Mouse (Mus musculus): ENCODE results near the gene Sirt6. TPM values are rescaled to one million over a fixed set of nuclear protein-coding genes. Genes with fewer than 3 reads are reported as not detected.
A peak's percentile ranks its signal among the peaks of the same experiment; 100 is the strongest.
"Not testable (repeated sequence)": the region's sequence is repeated elsewhere in the genome, so short reads cannot be mapped to it uniquely, and the experiment has no call there.

Sirt6 gene
- polyA plus RNA-seq, 1 experiment from 2014 or later = 55.5 TPM

- Histone ChIP-seq H3K4me3 (peak overlapping the region; percentile 75), H3K4me2 (replicated peaks) (peak overlapping the region; percentile 89), H3K27ac (no peak overlapping the region), H3K36me3 (no peaks in the 10 kb centered on the region), H3K4me1 (peaks cover 12% of the 10 kb centered on the region), H3K9me3 (no peaks in the 10 kb centered on the region), H3K9ac (peak overlapping the region; percentile 94), H3K27me3 (no peaks in the 10 kb centered on the region)
- ATAC-seq (ENCODE audit: insufficient number of reproducible peaks, insufficient read depth, low FRiP score, low TSS enrichment) = no peak
- WGBS = 75% methylated on average over 8 of the region's 8 CpGs
Measured at GRCm38 (mm10) chr10:81641978-81642647, 14.5 kb upstream of the Sirt6 start.

- H3K4me2 ChIP-seq (replicated peaks) = no peak overlapping the region
- H3K9me3 ChIP-seq = no peaks in the 10 kb centered on the region
- no peak overlapping the region for H3K27ac ChIP-seq
- no peaks in the 10 kb centered on the region for H3K36me3 ChIP-seq
- no peak for ATAC-seq (ENCODE audit: insufficient number of reproducible peaks, insufficient read depth, low FRiP score, low TSS enrichment)
- peaks cover 12% of the 10 kb centered on the region for H3K4me1 ChIP-seq
- no peak overlapping the region for H3K9ac ChIP-seq
- no peaks in the 10 kb centered on the region for H3K27me3 ChIP-seq
- no peak overlapping the region for H3K4me3 ChIP-seq
- 95% methylated on average over 2 of the region's 2 CpGs for WGBS
Measured at GRCm38 (mm10) chr10:81641566-81641965, 14.0 kb upstream of the Sirt6 start.

GRCm38 (mm10) chr10:81640825-81641224, 13.2 kb upstream of the Sirt6 start:
- H3K9ac ChIP-seq; H3K27me3 ChIP-seq; H3K4me2 ChIP-seq (replicated peaks); H3K4me3 ChIP-seq; H3K36me3 ChIP-seq; H3K9me3 ChIP-seq; H3K27ac ChIP-seq; ATAC-seq (ENCODE audit: insufficient number of reproducible peaks, insufficient read depth, low FRiP score, low TSS enrichment): not testable (repeated sequence)
- peaks cover 12% of the 10 kb centered on the region for H3K4me1 ChIP-seq
- 45% methylated on average over 4 of the region's 4 CpGs for WGBS

GRCm38 (mm10) chr10:81638101-81638500, 10.5 kb upstream of the Sirt6 start:
- Histone ChIP-seq H3K4me2 (replicated peaks) (no peak overlapping the region), H3K9ac (no peak overlapping the region), H3K4me3 (no peak overlapping the region), H3K9me3 (no peaks in the 10 kb centered on the region), H3K36me3 (no peaks in the 10 kb centered on the region), H3K27me3 (0 out of 2 replicates have a peak, but pooled peaks cover 4% of the 10 kb centered on the region), H3K27ac (no peak overlapping the region), H3K4me1 (peaks cover 15% of the 10 kb centered on the region)
- WGBS = 75% methylated on average over 6 of the region's 6 CpGs
- no peak for ATAC-seq (ENCODE audit: insufficient number of reproducible peaks, insufficient read depth, low FRiP score, low TSS enrichment)

- Histone ChIP-seq H3K4me1 (0 out of 2 replicates have a peak, but pooled peaks cover 3% of the 10 kb centered on the region), H3K27me3 (0 out of 2 replicates have a peak, but pooled peaks cover 4% of the 10 kb centered on the region), H3K36me3 (no peaks in the 10 kb centered on the region), H3K4me2 (replicated peaks) (no peak overlapping the region), H3K9ac (no peak overlapping the region), H3K9me3 (no peaks in the 10 kb centered on the region), H3K27ac (no peak overlapping the region), H3K4me3 (no peak overlapping the region)
- 17% methylated on average over 8 of the region's 8 CpGs for WGBS
- no peak for ATAC-seq (ENCODE audit: insufficient number of reproducible peaks, insufficient read depth, low FRiP score, low TSS enrichment)
Measured at GRCm38 (mm10) chr10:81636338-81636737, 8.7 kb upstream of the Sirt6 start.

GRCm38 (mm10) chr10:81633253-81634099, 5.9 kb upstream of the Sirt6 start:
- ATAC-seq (ENCODE audit: insufficient number of reproducible peaks, insufficient read depth, low FRiP score, low TSS enrichment) = peak; percentile 87
- Histone ChIP-seq H3K9ac (peak overlapping the region; percentile 55), H3K4me3 (peak overlapping the region; percentile 50), H3K36me3 (no peaks in the 10 kb centered on the region), H3K4me1 (0 out of 2 replicates have a peak, but pooled peaks cover 3% of the 10 kb centered on the region), H3K4me2 (replicated peaks) (peak overlapping the region; percentile 70), H3K9me3 (no peaks in the 10 kb centered on the region), H3K27me3 (0 out of 2 replicates have a peak, but pooled peaks cover 4% of the 10 kb centered on the region), H3K27ac (peak overlapping the region; percentile 71)
- 3% methylated on average over 37 of the region's 37 CpGs for WGBS

GRCm38 (mm10) chr10:81628390-81628789, 793 bp upstream of the Sirt6 start, which contains the start of gene Ankrd24:
Gene Ankrd24 (plus strand): TSS chr10:81628540.
- Histone ChIP-seq H3K4me3 (peak within 1 kb of the TSS; percentile 71), H3K36me3 (peaks cover 26% of the 10 kb centered on the region), H3K27me3 (no peaks in the 10 kb centered on the region), H3K9ac (peak within 1 kb of the TSS; percentile 72), H3K4me1 (peaks cover 17% of the 10 kb centered on the region), H3K27ac (peak within 1 kb of the TSS; percentile 93), H3K9me3 (no peaks in the 10 kb centered on the region), H3K4me2 (replicated peaks) (peak within 1 kb of the TSS; percentile 61)
- 72% methylated on average over 16 of the region's 16 CpGs for WGBS
- no peak for ATAC-seq (ENCODE audit: insufficient number of reproducible peaks, insufficient read depth, low FRiP score, low TSS enrichment)

- Histone ChIP-seq H3K4me2 (replicated peaks) (peak overlapping the region; percentile 61), H3K9ac (peak overlapping the region; percentile 72), H3K36me3 (peaks cover 29% of the 10 kb centered on the region), H3K9me3 (no peaks in the 10 kb centered on the region), H3K27me3 (no peaks in the 10 kb centered on the region), H3K4me3 (peak overlapping the region; percentile 71), H3K4me1 (peaks cover 17% of the 10 kb centered on the region), H3K27ac (peak overlapping the region; percentile 93)
- WGBS = 60% methylated on average over 7 of the region's 7 CpGs
- no peak for ATAC-seq (ENCODE audit: insufficient number of reproducible peaks, insufficient read depth, low FRiP score, low TSS enrichment)
Measured at GRCm38 (mm10) chr10:81627836-81628220, 231 bp upstream of the Sirt6 start.

GRCm38 (mm10) chr10:81626101-81626993, 1.2 kb downstream of the Sirt6 start:
- Histone ChIP-seq H3K4me3 (peak overlapping the region; percentile 71), H3K9me3 (no peaks in the 10 kb centered on the region), H3K4me1 (peaks cover 17% of the 10 kb centered on the region), H3K36me3 (peaks cover 42% of the 10 kb centered on the region), H3K27me3 (no peaks in the 10 kb centered on the region), H3K9ac (peak overlapping the region; percentile 72), H3K4me2 (replicated peaks) (peak overlapping the region; percentile 61), H3K27ac (peak overlapping the region; percentile 93; the same call in 1 of the 2 replicates)
- WGBS = 91% methylated on average over 22 of the region's 22 CpGs
- ATAC-seq (ENCODE audit: insufficient number of reproducible peaks, insufficient read depth, low FRiP score, low TSS enrichment) = 0 out of 2 replicates have a peak, but pooled peaks have one; percentile 1

- Histone ChIP-seq H3K4me3 (no peak overlapping the region), H3K9me3 (no peaks in the 10 kb centered on the region), H3K9ac (no peak overlapping the region), H3K36me3 (peaks cover 44% of the 10 kb centered on the region), H3K27me3 (no peaks in the 10 kb centered on the region), H3K4me1 (peaks cover 16% of the 10 kb centered on the region), H3K27ac (no peak overlapping the region), H3K4me2 (replicated peaks) (no peak overlapping the region)
- 61% methylated on average over 8 of the region's 8 CpGs for WGBS
- ATAC-seq (ENCODE audit: insufficient number of reproducible peaks, insufficient read depth, low FRiP score, low TSS enrichment) = no peak
Measured at GRCm38 (mm10) chr10:81623441-81623840, 4.2 kb downstream of the Sirt6 start.

- Histone ChIP-seq H3K36me3 (peaks cover 41% of the 10 kb centered on the region), H3K27me3 (no peaks in the 10 kb centered on the region), H3K9me3 (no peaks in the 10 kb centered on the region), H3K4me3 (no peak overlapping the region), H3K4me2 (replicated peaks) (no peak overlapping the region), H3K4me1 (peaks cover under 1% of the 10 kb centered on the region; the same call in 1 of the 2 replicates), H3K27ac (no peak overlapping the region), H3K9ac (no peak overlapping the region)
- ATAC-seq (ENCODE audit: insufficient number of reproducible peaks, insufficient read depth, low FRiP score, low TSS enrichment) = no peak
- 53% methylated on average over 9 of the region's 9 CpGs for WGBS
Measured at GRCm38 (mm10) chr10:81620786-81621185, 6.8 kb downstream of the Sirt6 start.

Measured in embryonic facial prominence, embryonic 12.5 days (tissue).